Mouse (Mus musculus) urinary bladder, postnatal 36 days (tissue): ENCODE measurements around the gene Adipoq.
"Not testable (repeated sequence)": the region's sequence is repeated elsewhere in the genome, so short reads cannot be mapped to it uniquely, and the experiment has no call there.

Experiments
- DNase-seq, 2 experiments: peaks; one replicate each; pipeline ENCODE4 v3.0.0; 2022; ENCODE audit warnings: low spot score in 2 of 2, mixed read lengths in 1 of 2

Adipoq gene

DNA sequence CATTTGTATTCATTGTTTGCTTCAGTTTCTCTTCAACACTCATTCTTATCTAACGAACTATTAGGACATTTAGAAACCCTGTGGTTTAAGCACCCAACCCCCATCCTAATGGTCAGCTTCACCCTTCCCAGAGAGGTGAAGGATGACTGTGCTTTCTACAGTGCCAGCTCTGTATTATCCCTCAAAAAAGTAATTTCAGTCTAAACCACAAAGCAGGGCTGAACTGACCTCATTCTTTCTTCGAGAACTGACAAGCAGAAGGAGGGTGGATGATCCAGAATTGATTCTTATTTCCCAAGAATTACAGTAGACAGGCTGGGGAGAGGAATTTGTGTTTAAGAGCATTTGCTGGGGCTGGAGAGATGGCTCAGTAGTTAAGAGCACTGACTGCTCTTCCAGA is 13.4 kb downstream of the Adipoq start:
- no peak for DNase-seq

DNA sequence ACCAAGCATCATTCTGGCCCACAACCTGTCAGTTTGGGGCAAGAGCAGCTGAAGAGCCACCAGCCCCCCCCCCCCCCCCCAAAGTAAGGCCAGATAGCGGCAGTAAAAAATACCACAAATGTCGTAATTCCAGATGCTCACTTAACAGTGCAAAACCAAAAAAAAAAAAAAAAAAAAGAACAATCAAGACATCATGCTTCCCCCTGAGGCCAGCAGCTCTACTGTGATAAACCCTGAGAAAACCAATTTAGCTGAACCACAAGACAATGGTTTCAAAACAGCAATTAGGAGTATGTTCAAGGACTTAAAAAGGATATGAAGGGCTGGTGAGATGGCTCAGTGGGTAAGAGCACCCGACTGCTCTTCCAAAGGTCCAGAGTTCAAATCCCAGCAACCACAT is 15.8 kb downstream of the Adipoq start:
- DNase-seq = no peak

DNA sequence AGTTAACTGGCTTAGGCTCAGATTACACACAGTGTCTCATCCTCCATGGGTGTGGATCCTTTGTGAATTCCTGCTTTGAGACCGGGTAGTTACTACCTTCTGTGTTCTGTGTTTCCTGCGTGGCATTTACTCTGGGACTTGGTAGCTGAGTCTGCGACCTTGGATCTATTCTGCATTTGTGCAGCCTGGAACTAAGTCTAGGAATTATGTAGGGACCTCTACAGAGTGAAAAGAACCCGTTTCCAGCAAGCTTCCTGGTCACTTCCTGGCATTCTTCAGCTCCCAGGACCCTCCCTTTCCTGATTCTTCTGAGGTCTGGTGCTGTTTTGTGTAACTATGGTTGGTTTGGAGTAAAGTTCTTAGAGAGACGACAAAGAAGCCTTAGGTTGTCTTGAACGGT is 18.1 kb downstream of the Adipoq start:
- DNase-seq = no peak

GRCm38 (mm10) chr16:23165441-23165840 is 19.1 kb downstream of the Adipoq start:
- no peak for DNase-seq

DNA sequence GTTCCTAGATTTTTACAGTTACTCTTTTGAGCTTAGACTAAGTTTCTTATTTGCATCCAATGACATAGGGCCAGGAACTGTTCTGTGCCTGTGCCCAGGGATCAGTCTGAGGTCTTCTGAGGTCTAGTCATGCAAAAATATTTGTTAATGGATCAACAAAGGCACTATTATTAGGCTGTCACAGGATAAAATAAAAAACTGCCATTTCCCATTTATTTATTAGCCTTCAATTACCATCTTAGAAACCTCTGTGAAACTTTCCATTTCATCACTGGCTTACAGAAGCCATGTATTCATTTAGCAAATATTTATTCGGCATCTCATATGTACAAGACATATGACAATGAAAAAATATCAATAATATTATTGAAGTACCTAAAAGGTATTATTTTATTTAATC is 20.3 kb downstream of the Adipoq start:
- DNase-seq = no peak

DNA sequence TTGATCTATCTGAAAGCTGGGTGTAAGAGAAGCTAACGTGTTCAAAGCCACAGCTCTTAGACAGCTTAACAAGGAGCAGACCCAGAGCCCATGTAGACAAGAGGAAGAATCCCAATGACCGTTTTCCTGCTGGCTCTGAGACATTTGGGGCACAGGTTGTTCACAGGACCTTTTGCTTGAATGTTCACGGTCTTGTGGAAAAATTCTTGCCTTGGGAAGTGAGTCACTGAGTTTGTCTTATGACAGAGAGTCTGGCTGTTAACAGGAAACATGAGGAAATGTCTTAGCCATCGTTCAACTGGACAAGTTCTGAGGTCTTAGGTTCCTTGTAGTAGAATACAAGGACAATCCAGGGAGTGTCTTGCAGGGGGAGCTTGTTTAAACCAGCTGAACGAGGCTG is 20.7 kb downstream of the Adipoq start:
- DNase-seq = peak; percentile 8 to 27

GRCm38 (mm10) chr16:23170813-23171212 is 24.5 kb downstream of the Adipoq start:
- no peak for DNase-seq

DNA sequence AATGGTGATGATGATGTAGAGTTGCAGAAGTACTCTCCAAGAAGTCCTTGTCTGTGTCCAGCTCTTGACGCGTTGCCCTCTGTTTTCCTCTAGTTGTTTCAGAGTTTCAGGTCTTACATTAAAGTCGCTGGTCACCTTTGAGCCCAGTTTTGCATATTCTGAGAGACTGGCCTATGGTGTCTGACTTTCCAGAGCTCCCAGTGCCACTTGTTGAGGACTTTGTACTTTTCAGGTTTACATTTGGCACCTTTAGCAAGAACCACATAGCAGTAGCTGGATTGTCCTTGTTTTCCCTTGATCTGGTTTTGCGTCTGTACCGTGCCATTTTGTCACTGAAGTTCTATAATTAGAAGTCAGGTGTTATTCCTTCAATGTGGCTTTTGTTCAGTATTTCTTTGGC is 27.6 kb downstream of the Adipoq start:
- no peak for DNase-seq

- DNase-seq = no peak
Measured at GRCm38 (mm10) chr16:23174855-23175254, 28.5 kb downstream of the Adipoq start.

GRCm38 (mm10) chr16:23175956-23176355 is 29.6 kb downstream of the Adipoq start:
- DNase-seq = no peak

DNA sequence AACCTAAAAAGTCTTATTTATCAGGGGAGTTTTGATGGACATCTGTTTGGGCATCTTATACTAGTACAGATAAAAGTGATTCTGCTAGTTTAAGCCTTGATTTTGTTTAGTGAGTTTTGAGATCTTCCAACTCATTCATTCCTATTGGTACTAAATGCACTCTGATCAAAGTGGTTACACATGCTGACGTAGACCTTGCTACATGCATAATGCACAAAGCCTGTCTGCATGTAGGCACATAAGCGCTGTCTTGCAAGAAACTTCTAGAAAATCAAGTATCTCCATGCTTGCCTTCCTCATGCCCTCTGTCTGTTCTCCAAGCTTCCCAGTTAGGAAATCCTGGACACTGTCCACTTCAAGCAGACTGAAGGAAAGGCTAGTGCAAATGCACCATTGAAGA is 31.5 kb downstream of the Adipoq start:
- DNase-seq = no peak

- no peak for DNase-seq
Measured at GRCm38 (mm10) chr16:23178796-23179195, 32.5 kb downstream of the Adipoq start.

- DNase-seq = not testable (repeated sequence)
Measured at GRCm38 (mm10) chr16:23179436-23179835, 33.1 kb downstream of the Adipoq start.

DNA sequence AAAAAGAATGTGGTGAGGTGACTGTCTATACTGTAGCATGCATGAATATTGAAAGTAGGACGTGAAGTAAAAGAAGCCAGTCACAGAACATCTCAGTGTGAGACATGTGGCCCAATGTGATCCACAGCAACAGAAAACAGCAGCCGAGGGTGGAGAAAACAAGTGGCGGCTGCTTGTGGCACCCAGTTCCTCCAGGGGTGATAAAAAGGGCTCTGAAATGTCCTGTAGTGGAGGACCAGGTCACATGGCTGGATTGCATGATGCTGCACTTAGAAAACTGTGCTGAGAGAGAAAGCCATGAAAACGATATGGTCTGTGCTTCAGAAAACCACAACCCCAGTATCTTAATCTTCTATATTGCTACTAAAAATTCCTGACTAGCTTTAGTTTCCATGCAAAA is 34.7 kb downstream of the Adipoq start:
- DNase-seq = no peak

- DNase-seq = no peak
Measured at GRCm38 (mm10) chr16:23181487-23181886, 35.2 kb downstream of the Adipoq start.

DNA sequence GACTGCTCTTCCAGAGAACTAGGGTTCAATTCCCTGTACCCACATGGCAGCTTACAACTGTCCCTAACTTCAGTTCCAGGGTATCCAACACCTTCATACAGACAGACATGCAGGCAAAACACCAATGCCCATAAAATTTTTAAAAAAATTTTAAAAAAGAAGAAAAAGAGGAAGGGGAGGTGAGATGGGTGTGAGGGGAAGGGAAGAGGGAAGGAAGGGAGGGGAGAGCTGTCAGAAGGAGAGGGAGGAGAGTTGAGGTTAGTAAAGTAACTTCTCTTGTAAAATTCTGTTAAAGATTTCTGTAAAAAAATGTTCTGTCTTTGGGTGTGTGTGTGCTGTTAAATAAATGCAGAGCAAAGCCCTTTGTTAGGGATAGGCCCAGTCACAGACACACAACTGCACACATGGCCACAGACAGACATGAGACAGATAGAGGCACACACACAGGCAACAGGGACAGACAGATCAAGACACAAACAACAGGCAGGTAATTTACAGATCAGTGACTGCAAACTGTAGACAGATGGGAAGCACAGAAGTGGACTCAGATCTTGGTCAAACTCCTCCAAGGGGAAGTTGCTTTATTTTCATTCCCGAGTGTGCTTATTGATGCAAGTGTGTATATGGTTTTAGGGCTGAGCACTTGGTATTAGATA is 35.7 kb downstream of the Adipoq start:
- DNase-seq = no peak

GRCm38 (mm10) chr16:23185824-23186223 is 39.5 kb downstream of the Adipoq start:
- DNase-seq = no peak

DNA sequence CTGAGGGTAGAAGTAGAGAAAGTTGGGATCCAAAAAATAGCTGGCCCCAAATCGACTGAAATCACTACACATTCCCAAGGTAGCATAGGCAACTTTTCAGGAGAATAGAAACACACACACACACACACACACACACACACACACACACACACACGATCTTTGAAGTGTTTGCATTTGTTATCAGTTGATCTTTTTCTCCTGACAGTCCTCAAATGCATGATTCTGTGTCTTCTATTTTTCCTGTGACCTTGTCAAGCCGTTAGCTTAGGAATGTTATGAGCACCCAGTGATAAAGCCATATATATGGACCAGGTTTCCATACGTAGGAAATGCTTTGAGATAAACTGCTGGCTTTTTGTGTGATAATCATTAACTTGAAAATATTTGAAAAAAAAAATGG is 40.1 kb downstream of the Adipoq start:
- no peak for DNase-seq

GRCm38 (mm10) chr16:23187983-23188382 is 41.6 kb downstream of the Adipoq start:
- no peak for DNase-seq

- no peak for DNase-seq
Measured at GRCm38 (mm10) chr16:23189612-23190011, 43.3 kb downstream of the Adipoq start.

DNA sequence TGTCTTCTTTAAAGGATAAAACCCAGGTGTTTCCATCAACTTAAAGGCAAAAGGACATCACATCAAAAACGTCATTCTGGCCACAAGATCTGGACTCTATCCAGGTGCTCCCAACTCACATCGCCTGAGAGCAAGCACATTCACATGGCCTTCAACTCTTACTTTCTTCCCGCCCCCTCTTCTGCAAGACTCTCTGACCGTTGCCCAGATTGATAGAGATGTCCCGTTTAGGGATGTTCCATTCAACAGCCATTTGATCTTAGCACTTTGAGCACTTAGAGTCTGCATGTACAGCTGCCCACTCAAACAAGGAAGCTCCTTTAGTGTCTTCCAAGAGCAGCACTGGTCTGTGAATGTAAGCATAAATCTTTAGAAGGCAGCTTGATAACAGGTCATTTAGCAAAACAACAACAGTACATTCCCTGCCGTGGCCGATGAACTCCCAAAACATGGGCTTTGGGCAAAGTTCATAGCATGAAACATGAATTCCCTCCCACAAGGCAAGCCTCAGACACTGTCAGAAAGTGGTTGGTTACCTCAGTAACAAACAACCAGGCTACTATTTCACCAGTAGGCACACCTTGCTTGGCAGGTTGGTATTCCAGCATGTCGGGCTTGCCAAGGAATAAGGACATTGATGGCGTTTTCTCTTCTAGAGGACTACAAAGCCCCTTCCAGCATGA is 45.4 kb downstream of the Adipoq start:
- no peak for DNase-seq

DNA sequence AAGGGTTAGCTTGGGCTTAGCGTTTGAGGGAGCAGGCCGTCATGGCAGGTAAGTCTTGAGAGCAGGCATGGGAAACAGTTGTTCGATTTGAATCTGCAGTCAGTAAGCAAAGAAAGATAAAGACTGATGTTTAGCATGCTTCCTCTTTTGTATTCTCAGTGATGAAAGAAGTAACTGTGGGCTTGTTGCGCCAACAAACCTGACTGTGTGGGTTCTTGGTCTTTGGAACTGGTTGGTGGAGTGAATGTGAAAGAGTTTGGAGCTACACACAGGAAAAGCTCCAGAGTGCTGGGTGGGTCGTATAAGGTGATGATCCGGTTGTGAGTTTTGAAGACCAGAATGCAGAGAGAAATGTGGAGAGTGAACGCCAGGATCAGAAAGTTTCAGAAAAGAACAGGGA is 49.3 kb downstream of the Adipoq start:
- DNase-seq = no peak

DNA sequence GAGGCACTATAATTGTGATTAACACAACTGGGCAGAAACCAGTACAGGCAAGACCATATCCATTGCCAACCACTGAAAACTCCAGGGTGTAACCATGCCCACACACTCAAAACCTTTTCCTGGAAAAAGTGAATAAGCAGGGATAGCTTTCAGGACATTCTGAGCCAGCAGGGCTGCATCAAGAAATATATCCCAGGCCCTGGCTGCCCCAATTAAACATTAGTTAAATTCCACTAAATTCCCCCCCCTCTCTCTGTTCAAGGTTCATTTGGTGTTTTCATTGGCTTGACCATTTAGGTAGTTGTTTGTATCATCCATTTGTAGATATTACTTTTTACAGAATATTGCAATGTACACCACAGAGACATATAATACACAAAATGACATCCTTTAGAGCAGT is 50.0 kb downstream of the Adipoq start:
- no peak for DNase-seq

DNA sequence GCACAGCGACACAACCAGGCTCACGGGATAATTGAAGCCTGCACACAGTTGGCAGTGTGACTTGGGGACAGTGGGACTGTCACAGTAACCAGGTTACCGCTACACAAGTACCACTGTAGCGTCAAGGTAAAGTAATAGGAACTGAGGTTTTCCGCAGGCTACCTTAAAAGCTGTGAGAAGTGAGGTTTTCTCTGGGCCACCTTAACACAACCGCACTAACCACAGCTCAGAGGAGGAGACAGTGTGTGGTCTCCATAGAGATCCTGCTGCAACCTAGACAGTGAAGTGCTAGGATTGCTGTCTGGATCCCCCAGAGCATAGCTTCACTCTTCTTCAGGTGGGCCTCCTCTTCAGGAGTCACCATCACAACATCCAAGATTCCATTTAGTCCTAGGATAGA is 50.5 kb downstream of the Adipoq start:
- DNase-seq = no peak
